Mouse (Mus musculus) megakaryocyte, embryonic 14.5 days (primary cell): ENCODE data around the gene Fam160b1.

ENCODE experiments used
- FLI1 ChIP-seq: IDR thresholded peaks from 2 replicates; pipeline ENCODE4 v1.6.1; 2012; ENCODE audit warnings: low read length, inconsistent platforms, mixed read lengths
- GATA1 ChIP-seq: IDR thresholded peaks from 3 replicates; pipeline ENCODE4 v1.6.1; 2012; ENCODE audit warnings: mixed read lengths, low read length, inconsistent platforms, borderline replicate concordance

- TF ChIP-seq FLI1 (no peak), GATA1 (no peak)
These were observed 68.2 kb downstream of the Fam160b1 start for GRCm38 (mm10) chr19:57428641-57429040.
